Mouse (Mus musculus) liver, embryonic 16.5 days (tissue): ENCODE measurements around the gene Csrp1. TPM values are rescaled to one million over a fixed set of nuclear protein-coding genes. Genes with fewer than 3 reads are reported as not detected.
A peak's percentile ranks its signal among the peaks of the same experiment; 100 is the strongest.

Experiments used
- ATAC-seq: fragments of 200-750 bp; cut with Nextera tagmentation; 2 replicates; pipeline ENCODE4 v1.8.0; 2017; ENCODE audit warnings: low read depth, mild to moderate bottlenecking, moderate number of reproducible peaks, moderate library complexity
- H3K27ac ChIP-seq: fragments of 300-500 bp; sonication (generic); 2 replicates; pipeline ENCODE4 v1.5.1; 2014; ENCODE audit warnings: mild to moderate bottlenecking, low read length
- H3K27me3 ChIP-seq: fragments of 300-500 bp; sonication (generic); 2 replicates; pipeline ENCODE4 v1.6.1; 2014; ENCODE audit warnings: low read depth, low read length, mixed read lengths; ENCODE audit not compliant: control insufficient read depth, insufficient read depth
- H3K36me3 ChIP-seq: fragments of 300-500 bp; sonication (generic); 2 replicates; pipeline ENCODE4 v1.6.1; 2014; ENCODE audit warnings: mild to moderate bottlenecking; ENCODE audit not compliant: control insufficient read depth, insufficient read depth
- H3K4me1 ChIP-seq: fragments of 300-500 bp; sonication (generic); 2 replicates; pipeline ENCODE4 v1.6.1; 2014; ENCODE audit warnings: low read depth, low read length, mixed read lengths; ENCODE audit not compliant: control insufficient read depth
- H3K4me2 ChIP-seq: fragments of 300-500 bp; sonication (generic); 2 replicates; pipeline ENCODE4 v1.6.1; 2014; ENCODE audit warnings: low read depth, low read length, mixed read lengths
- H3K4me3 ChIP-seq: fragments of 300-500 bp; sonication (generic); 2 replicates; pipeline ENCODE4 v1.5.1; 2014; ENCODE audit warnings: low read depth, mild to moderate bottlenecking, low read length
- H3K9ac ChIP-seq: fragments of 300-500 bp; sonication (generic); 2 replicates; pipeline ENCODE4 v1.6.1; 2014; ENCODE audit warnings: low read depth, low read length
- H3K9me3 ChIP-seq: fragments of 300-500 bp; sonication (generic); replicated peaks from 2 replicates; pipeline ENCODE4 v1.6.1; 2016; ENCODE audit warnings: low read length; ENCODE audit not compliant: control insufficient read depth
- WGBS: fragments of 180-500 bp; shearing (Covaris S2); extraction: QIAGEN DNeasy Blood & Tissue Kit; methylation state at CpG from one replicate; pipeline ENCODE4 v1.1.7; 2014; ENCODE audit not compliant: insufficient replicate concordance; 5-methylcytosine and 5-hydroxymethylcytosine counted together
- polyA plus RNA-seq: library from polyadenylated mRNA; unstranded; fragments of >200 nt; fragmentation: Nextera tagmentation; extraction: Ambion mirVana; gene quantifications from 2 replicates; pipeline ENCODE4 v1.2.1, GENCODE M21; 2015

The Csrp1 gene
- polyA plus RNA-seq, 1 experiment from 2014 or later = 30.5 TPM

- 1% methylated on average over 7 of the region's 7 CpGs for WGBS
- H3K9ac ChIP-seq = no peak overlapping the region
- H3K4me1 ChIP-seq = peaks cover 5% of the 10 kb centered on the region
- H3K27ac ChIP-seq = no peak overlapping the region
- no peak overlapping the region for H3K4me2 ChIP-seq
- H3K36me3 ChIP-seq = no peaks in the 10 kb centered on the region
- H3K9me3 ChIP-seq = no peaks in the 10 kb centered on the region
- ATAC-seq = peak; percentile 67; the same call in 1 of the 2 replicates
- peaks cover 11% of the 10 kb centered on the region; the same call in 1 of the 2 replicates for H3K27me3 ChIP-seq
- no peak overlapping the region for H3K4me3 ChIP-seq
Observed at GRCm38 (mm10) chr1:135700605-135701004, 19.3 kb upstream of the Csrp1 start.

GRCm38 (mm10) chr1:135701314-135701713, 18.5 kb upstream of the Csrp1 start:
- Histone ChIP-seq H3K4me1 (peaks cover 5% of the 10 kb centered on the region), H3K9me3 (no peaks in the 10 kb centered on the region), H3K4me2 (no peak overlapping the region), H3K27me3 (peaks cover 11% of the 10 kb centered on the region; the same call in 1 of the 2 replicates), H3K36me3 (no peaks in the 10 kb centered on the region), H3K4me3 (no peak overlapping the region), H3K27ac (no peak overlapping the region), H3K9ac (no peak overlapping the region)
- ATAC-seq = peak; percentile 64
- WGBS = 28% methylated on average over 3 of the region's 3 CpGs

DNA sequence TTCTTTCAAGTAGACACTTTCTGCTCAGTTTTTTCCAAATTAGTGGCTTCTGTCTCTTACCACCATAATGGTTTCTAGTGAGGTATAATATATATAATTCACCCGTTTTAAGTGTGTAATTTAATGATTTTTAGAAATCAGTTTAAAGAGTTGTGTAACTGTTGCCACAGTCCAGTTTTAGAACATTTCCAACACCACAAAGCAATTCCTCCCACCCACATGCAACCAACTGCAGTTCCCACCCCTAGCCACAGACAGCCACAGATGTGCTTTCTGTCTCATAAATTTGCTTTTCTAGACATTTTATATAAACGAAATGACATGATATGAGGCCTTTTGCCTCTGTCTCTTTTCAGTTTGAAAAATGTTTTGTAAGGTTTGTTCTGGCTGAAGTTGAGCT, 17.1 kb upstream of the Csrp1 start:
- H3K27me3 ChIP-seq = peaks cover 11% of the 10 kb centered on the region; the same call in 1 of the 2 replicates
- no peak overlapping the region for H3K9ac ChIP-seq
- H3K4me2 ChIP-seq = no peak overlapping the region
- peaks cover 5% of the 10 kb centered on the region for H3K4me1 ChIP-seq
- ATAC-seq = no peak
- H3K36me3 ChIP-seq = no peaks in the 10 kb centered on the region
- no peak overlapping the region for H3K27ac ChIP-seq
- WGBS = 42% methylated on average over 2 of the region's 2 CpGs
- H3K9me3 ChIP-seq = no peaks in the 10 kb centered on the region
- H3K4me3 ChIP-seq = no peak overlapping the region

DNA sequence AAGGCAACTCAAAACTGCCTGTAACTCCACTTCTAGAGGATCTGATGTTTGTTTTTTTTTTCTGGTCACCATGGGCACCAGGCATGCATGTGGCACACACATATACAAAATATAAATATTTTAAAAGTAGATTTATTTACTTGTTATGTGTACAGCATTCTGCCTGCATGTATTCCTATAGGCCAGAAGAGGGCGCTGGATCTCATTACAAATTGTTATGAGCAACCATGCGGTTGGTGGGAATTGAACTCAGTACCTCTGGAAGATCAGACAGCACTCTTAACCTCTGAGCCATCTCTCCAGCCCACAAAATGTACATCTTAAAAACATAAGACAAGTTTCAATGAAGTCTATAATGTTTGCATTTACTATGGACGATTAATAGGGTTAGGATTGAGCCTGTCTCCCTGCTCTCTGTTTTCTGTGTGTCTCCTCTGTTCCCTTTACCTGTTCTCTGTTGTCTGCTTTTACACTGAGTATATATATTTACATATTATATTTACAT, 15.5 kb upstream of the Csrp1 start:
- WGBS = 61% methylated on average over 3 of the region's 3 CpGs
- ATAC-seq = no peak
- H3K27me3 ChIP-seq = no peaks in the 10 kb centered on the region; the same call in 1 of the 2 replicates
- H3K36me3 ChIP-seq = no peaks in the 10 kb centered on the region
- H3K9me3 ChIP-seq = no peaks in the 10 kb centered on the region
- H3K4me1 ChIP-seq = peaks cover 3% of the 10 kb centered on the region
- H3K4me3 ChIP-seq = no peak overlapping the region
- H3K4me2 ChIP-seq = no peak overlapping the region
- no peak overlapping the region for H3K9ac ChIP-seq
- no peak overlapping the region for H3K27ac ChIP-seq

GRCm38 (mm10) chr1:135708369-135708768, 11.5 kb upstream of the Csrp1 start:
- no peaks in the 10 kb centered on the region for H3K9me3 ChIP-seq
- H3K4me3 ChIP-seq = no peak overlapping the region
- H3K4me1 ChIP-seq = no peaks in the 10 kb centered on the region; the same call in 1 of the 2 replicates
- H3K27me3 ChIP-seq = no peaks in the 10 kb centered on the region
- 44% methylated on average over 4 of the region's 4 CpGs for WGBS
- no peak for ATAC-seq
- H3K9ac ChIP-seq = no peak overlapping the region
- H3K27ac ChIP-seq = no peak overlapping the region
- H3K4me2 ChIP-seq = no peak overlapping the region
- H3K36me3 ChIP-seq = no peaks in the 10 kb centered on the region

- H3K9me3 ChIP-seq = no peaks in the 10 kb centered on the region
- H3K4me1 ChIP-seq = peaks cover 15% of the 10 kb centered on the region
- H3K36me3 ChIP-seq = no peaks in the 10 kb centered on the region
- ATAC-seq = peak; percentile 22; the same call in 1 of the 2 replicates
- H3K27ac ChIP-seq = no peak overlapping the region
- H3K4me3 ChIP-seq = no peak overlapping the region
- WGBS = 16% methylated on average over 7 of the region's 7 CpGs
- H3K9ac ChIP-seq = no peak overlapping the region
- no peaks in the 10 kb centered on the region for H3K27me3 ChIP-seq
- no peak overlapping the region for H3K4me2 ChIP-seq
Observed at GRCm38 (mm10) chr1:135711126-135711525, 8.7 kb upstream of the Csrp1 start.

GRCm38 (mm10) chr1:135714028-135714815, 5.6 kb upstream of the Csrp1 start:
- H3K27ac ChIP-seq = peak overlapping the region; percentile 31
- H3K4me3 ChIP-seq = no peak overlapping the region
- 20% methylated on average over 9 of the region's 9 CpGs for WGBS
- no peaks in the 10 kb centered on the region for H3K9me3 ChIP-seq
- 0 out of 2 replicates have a peak, but pooled peaks have one; percentile 14 for ATAC-seq
- H3K36me3 ChIP-seq = no peaks in the 10 kb centered on the region
- H3K4me2 ChIP-seq = no peak overlapping the region
- H3K27me3 ChIP-seq = no peaks in the 10 kb centered on the region
- no peak overlapping the region for H3K9ac ChIP-seq
- H3K4me1 ChIP-seq = peaks cover 15% of the 10 kb centered on the region

DNA sequence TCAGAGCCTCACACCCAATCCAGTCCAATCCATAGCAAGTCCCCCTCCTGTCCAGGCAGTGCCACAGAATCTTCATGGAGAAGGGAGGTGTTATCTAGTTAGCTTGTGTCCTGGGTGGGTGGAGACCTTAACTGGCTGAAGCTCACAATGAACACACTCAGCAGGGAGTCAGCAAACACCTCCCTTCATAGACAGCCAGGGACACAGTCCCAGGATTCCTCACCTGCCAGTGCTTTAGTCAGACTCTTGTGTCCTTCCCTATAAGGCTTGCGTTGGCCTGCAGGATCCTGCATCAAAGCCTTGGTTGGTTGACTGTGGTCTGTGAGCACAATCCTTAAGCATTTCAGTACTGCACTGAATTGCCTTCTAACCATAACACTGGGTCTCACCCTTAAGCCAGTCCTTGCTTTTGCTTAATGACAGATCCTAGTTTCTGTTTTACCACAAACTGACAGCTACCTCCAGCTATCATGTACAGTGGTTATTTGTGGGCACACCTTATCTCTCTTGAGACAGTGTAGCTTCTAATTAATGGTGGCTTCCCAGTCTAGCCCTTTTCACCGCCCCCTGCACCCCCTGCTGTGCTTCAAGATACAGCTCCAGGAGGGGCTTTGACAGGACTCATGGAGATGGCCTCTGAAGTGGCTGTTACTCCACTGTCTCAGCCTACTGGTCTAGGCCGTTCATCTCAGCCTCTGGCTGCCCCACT, 4.8 kb upstream of the Csrp1 start:
- no peak overlapping the region for H3K4me3 ChIP-seq
- H3K4me2 ChIP-seq = peak overlapping the region; percentile 9; the same call in 1 of the 2 replicates
- no peaks in the 10 kb centered on the region for H3K9me3 ChIP-seq
- no peaks in the 10 kb centered on the region for H3K27me3 ChIP-seq
- H3K4me1 ChIP-seq = peaks cover 17% of the 10 kb centered on the region
- H3K27ac ChIP-seq = peak overlapping the region; percentile 62
- H3K9ac ChIP-seq = no peak overlapping the region
- no peaks in the 10 kb centered on the region for H3K36me3 ChIP-seq
- ATAC-seq = peak; percentile 73
- 16% methylated on average over 3 of the region's 3 CpGs for WGBS
